Mouse (Mus musculus) yolk sac, embryonic 10.5 days (tissue): ENCODE results near the gene Negr1.

Experiments
- DNase-seq: peaks from one replicate; pipeline ENCODE4 v3.0.0-alpha.2; 2017; ENCODE audit warnings: low spot score

Gene Negr1

GRCm38 (mm10) chr3:156561524-156562423, at the start of gene Negr1:
Gene Negr1 (plus strand): TSS chr3:156561794.
- peak; percentile 48 for DNase-seq

GRCm38 (mm10) chr3:156526461-156526933, 35.1 kb upstream of the Negr1 start:
- no peak for DNase-seq

- no peak for DNase-seq
Measured at GRCm38 (mm10) chr3:156527231-156527995, 34.2 kb upstream of the Negr1 start.

- DNase-seq = no peak
Measured at GRCm38 (mm10) chr3:156559441-156559825, 2.2 kb upstream of the Negr1 start.

GRCm38 (mm10) chr3:156559826-156560471, 1.6 kb upstream of the Negr1 start:
- DNase-seq = no peak

- DNase-seq = peak; percentile 40
Measured at GRCm38 (mm10) chr3:156560766-156561165, 828 bp upstream of the Negr1 start.

- no peak for DNase-seq
Measured at GRCm38 (mm10) chr3:156562424-156562785, 811 bp downstream of the Negr1 start.

- DNase-seq = no peak
Measured at GRCm38 (mm10) chr3:156562796-156563195, 1.2 kb downstream of the Negr1 start.

- DNase-seq = no peak
Measured at GRCm38 (mm10) chr3:156563353-156563752, 1.8 kb downstream of the Negr1 start.

- DNase-seq = no peak
Measured at GRCm38 (mm10) chr3:156573465-156573864, 11.9 kb downstream of the Negr1 start.

- no peak for DNase-seq
Measured at GRCm38 (mm10) chr3:156576292-156576691, 14.7 kb downstream of the Negr1 start.

GRCm38 (mm10) chr3:156590612-156591011, 29.0 kb downstream of the Negr1 start:
- no peak for DNase-seq

GRCm38 (mm10) chr3:156591125-156591524, 29.5 kb downstream of the Negr1 start:
- no peak for DNase-seq

GRCm38 (mm10) chr3:156606846-156607245, 45.3 kb downstream of the Negr1 start:
- DNase-seq = no peak

GRCm38 (mm10) chr3:156619921-156620320, 58.3 kb downstream of the Negr1 start:
- no peak for DNase-seq

GRCm38 (mm10) chr3:156628594-156628993, 67.0 kb downstream of the Negr1 start:
- no peak for DNase-seq

GRCm38 (mm10) chr3:156632942-156633341, 71.3 kb downstream of the Negr1 start:
- DNase-seq = no peak

GRCm38 (mm10) chr3:156639382-156639781, 77.8 kb downstream of the Negr1 start:
- no peak for DNase-seq

- DNase-seq = no peak
Measured at GRCm38 (mm10) chr3:156643710-156644363, 82.2 kb downstream of the Negr1 start.

GRCm38 (mm10) chr3:156648378-156648777, 86.8 kb downstream of the Negr1 start:
- DNase-seq = no peak

- DNase-seq = no peak
Measured at GRCm38 (mm10) chr3:156662553-156662952, 101.0 kb downstream of the Negr1 start.

GRCm38 (mm10) chr3:156672560-156672959, 111.0 kb downstream of the Negr1 start:
- no peak for DNase-seq
